Mouse (Mus musculus) stomach, postnatal 0 days (tissue): ENCODE measurements around the gene Mark3.

Experiments
- CTCF ChIP-seq: IDR thresholded peaks from 2 replicates; pipeline ENCODE4 v1.5.1; 2016; ENCODE audit warnings: antibody characterized with exemption, low read depth, mild to moderate bottlenecking, moderate library complexity
- EP300 ChIP-seq: optimal IDR thresholded peaks from 2 replicates; pipeline ENCODE3; 2016; ENCODE audit warnings: antibody characterized with exemption

DNA sequence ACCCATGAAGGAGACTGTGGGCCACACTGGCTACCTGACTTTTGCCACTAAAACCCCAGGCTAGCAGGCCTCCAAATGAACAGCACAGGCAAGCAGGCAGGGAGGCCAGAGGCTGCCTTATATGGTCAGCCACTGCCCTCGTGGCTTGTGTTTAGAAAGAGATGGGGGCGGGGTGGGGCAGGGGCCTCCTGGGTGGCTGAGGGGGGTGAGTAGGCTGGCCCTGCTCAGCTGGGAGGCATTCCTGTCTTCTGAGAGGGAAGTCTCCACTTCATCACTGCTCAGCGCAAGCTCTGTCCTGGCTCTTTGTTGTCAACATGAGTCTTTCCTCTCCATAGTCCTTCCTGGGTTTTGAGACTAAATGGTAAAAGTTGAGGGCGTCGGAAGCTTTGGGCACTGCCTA is 108.5 kb downstream of the Mark3 start:
- no peak for TF ChIP-seq CTCF
- TF ChIP-seq EP300 = no peak
